Mouse (Mus musculus) stomach, postnatal 0 days (tissue): ENCODE measurements around the gene Traf3ip3.

ENCODE experiments used
- CTCF ChIP-seq: IDR thresholded peaks from 2 replicates; pipeline ENCODE4 v1.5.1; 2016; ENCODE audit warnings: antibody characterized with exemption, low read depth, mild to moderate bottlenecking, moderate library complexity
- EP300 ChIP-seq: optimal IDR thresholded peaks from 2 replicates; pipeline ENCODE3; 2016; ENCODE audit warnings: antibody characterized with exemption

DNA sequence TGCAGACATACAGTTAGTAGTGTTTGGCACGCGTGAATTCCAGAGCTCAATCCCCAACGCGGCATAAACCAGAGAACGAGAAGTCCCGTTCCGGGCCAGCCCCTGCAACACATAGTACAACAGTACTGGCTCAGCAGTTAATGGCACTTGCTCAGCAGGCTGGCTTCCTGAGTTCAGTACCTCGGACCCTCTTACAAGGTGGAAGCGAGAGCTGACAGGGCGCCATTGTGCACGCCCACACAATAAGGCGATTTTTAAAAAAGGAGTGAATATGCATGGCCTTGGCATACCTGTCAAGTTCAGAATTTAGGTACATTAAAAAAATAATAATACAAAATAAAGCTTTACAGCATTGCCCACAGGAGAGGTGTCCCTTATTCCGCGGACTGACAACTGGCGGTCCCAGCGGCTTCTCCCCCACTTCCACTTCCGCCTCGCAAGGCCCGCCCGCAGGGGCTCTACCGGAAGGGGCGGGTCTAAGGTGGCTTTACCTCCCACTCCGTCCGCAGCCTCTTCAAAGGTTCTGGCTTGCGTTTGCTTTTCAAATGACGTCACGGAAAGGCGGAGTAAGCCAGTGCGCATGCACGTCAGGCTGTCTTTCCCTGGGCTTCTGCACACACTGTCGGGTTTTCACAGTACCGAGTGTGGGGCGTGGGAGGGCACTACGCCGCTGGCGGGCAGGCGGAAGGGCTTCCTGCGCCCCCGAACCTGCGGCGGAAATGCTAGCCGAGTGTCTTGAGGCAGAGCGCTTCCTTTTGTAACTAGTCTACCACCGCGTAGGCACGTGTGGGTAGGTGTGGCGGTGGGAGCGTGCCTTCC is 28.3 kb downstream of the Traf3ip3 start:
- TF ChIP-seq CTCF: peak; percentile 27
- no peak for TF ChIP-seq EP300
